In genomic region chr5:106710085-106710409, GRCm38 (mm10) we compare ENCODE assay signal across 17 mouse cellular contexts. TPM values are rescaled to one million over a fixed set of nuclear protein-coding genes. Genes with fewer than 3 reads are reported as not detected.
DNase-seq lines count a peak whose midpoint lies in the region; ATAC-seq and TF ChIP-seq lines count a peak whose summit lies in the region.
"Had no signal": no experiment of that assay in that cellular context is flagged by ENCODE, and none has a peak within 500 bp of the region (broad histone marks: within the 10 kb centered on the region; RNA-seq: fewer than 3 reads in every experiment).

No protein-coding gene starts in this region.

- no peaks in the 10 kb centered on the region for H3K9me3 ChIP-seq in heart, embryonic 13.5 days
- no peaks in the 10 kb centered on the region for H3K9me3 ChIP-seq in midbrain, embryonic 10.5 days (replicated peaks)
- H3K9me3 ChIP-seq in midbrain, embryonic 15.5 days: no peaks in the 10 kb centered on the region
- H3K9me3 ChIP-seq in intestine, postnatal 0 days (ENCODE audit: control insufficient read depth): no peaks in the 10 kb centered on the region
- no peaks in the 10 kb centered on the region for H3K9me3 ChIP-seq in stomach, embryonic 15.5 days
- no peaks in the 10 kb centered on the region for H3K9me3 ChIP-seq in hindbrain, embryonic 11.5 days (ENCODE audit: control insufficient read depth, low read length)
- H3K9me3 ChIP-seq: embryonic facial prominence, embryonic 15.5 days; hindbrain, embryonic 15.5 days; limb, embryonic 15.5 days; midbrain, embryonic 12.5 days had no signal

- WGBS in heart, embryonic 13.5 days: 18% methylated on average over 2 of the region's 2 CpGs
- WGBS in midbrain, embryonic 10.5 days: 50% methylated on average over 2 of the region's 2 CpGs
- WGBS in midbrain, embryonic 15.5 days: 53% methylated on average over 2 of the region's 2 CpGs
- WGBS in intestine, postnatal 0 days: 37% methylated on average over 2 of the region's 2 CpGs
- 26% methylated on average over 2 of the region's 2 CpGs for WGBS in stomach, embryonic 15.5 days
- 56% methylated on average over 2 of the region's 2 CpGs for WGBS in hindbrain, embryonic 11.5 days

- TF ChIP-seq CTCF in intestine, postnatal 0 days (IDR thresholded peaks at IDR 0.05; ENCODE audit: low read depth): no peak

- H3K4me1 ChIP-seq in heart, embryonic 13.5 days: peaks cover 37% of the 10 kb centered on the region
- peaks cover 13% of the 10 kb centered on the region for H3K4me1 ChIP-seq in midbrain, embryonic 10.5 days
- peaks cover 3% of the 10 kb centered on the region; the same call in 1 of the 2 replicates for H3K4me1 ChIP-seq in midbrain, embryonic 15.5 days
- no peaks in the 10 kb centered on the region for H3K4me1 ChIP-seq in intestine, postnatal 0 days (replicated peaks; ENCODE audit: control insufficient read depth, insufficient read depth, low read length)
- H3K4me1 ChIP-seq in stomach, embryonic 15.5 days: peaks cover 8% of the 10 kb centered on the region; the same call in 1 of the 2 replicates
- no peaks in the 10 kb centered on the region for H3K4me1 ChIP-seq in hindbrain, embryonic 11.5 days (replicated peaks; ENCODE audit: control insufficient read depth, insufficient read depth, low read length)

- peak overlapping the region; percentile 48; the same call in 1 of the 2 replicates for H3K9ac ChIP-seq in heart, embryonic 13.5 days
- no peak overlapping the region for H3K9ac ChIP-seq in midbrain, embryonic 15.5 days
- H3K9ac ChIP-seq in intestine, postnatal 0 days (ENCODE audit: low read depth, low read length): no peak overlapping the region
- no peak overlapping the region for H3K9ac ChIP-seq in stomach, embryonic 15.5 days
- H3K9ac ChIP-seq in hindbrain, embryonic 11.5 days (ENCODE audit: low read depth, low read length): no peak overlapping the region
- H3K9ac ChIP-seq: embryonic facial prominence, embryonic 15.5 days; forebrain, postnatal 0 days; hindbrain, embryonic 15.5 days; limb, embryonic 15.5 days; midbrain, embryonic 12.5 days had no signal

- H3K4me3 ChIP-seq in heart, embryonic 13.5 days: peak overlapping the region; percentile 18
- H3K4me3 ChIP-seq in midbrain, embryonic 10.5 days: no peak overlapping the region
- H3K4me3 ChIP-seq in midbrain, embryonic 15.5 days: no peak overlapping the region
- no peak overlapping the region for H3K4me3 ChIP-seq in intestine, postnatal 0 days (ENCODE audit: low read depth, low read length)
- H3K4me3 ChIP-seq in stomach, embryonic 15.5 days (replicated peaks): no peak overlapping the region
- H3K4me3 ChIP-seq in hindbrain, embryonic 11.5 days (ENCODE audit: low read depth, low read length): no peak overlapping the region
- H3K4me3 ChIP-seq: embryonic facial prominence, embryonic 15.5 days; hindbrain, embryonic 15.5 days; limb, embryonic 15.5 days; midbrain, embryonic 12.5 days had no signal

- H3K27ac ChIP-seq in heart, embryonic 13.5 days (replicated peaks): peak overlapping the region; percentile 71
- 0 out of 2 replicates have a peak overlapping the region, but pooled peaks have one; percentile 17 for H3K27ac ChIP-seq in midbrain, embryonic 10.5 days (replicated peaks)
- H3K27ac ChIP-seq in midbrain, embryonic 15.5 days: no peak overlapping the region
- H3K27ac ChIP-seq in intestine, postnatal 0 days (ENCODE audit: low read depth, low read length): no peak overlapping the region
- no peak overlapping the region for H3K27ac ChIP-seq in stomach, embryonic 15.5 days
- H3K27ac ChIP-seq in hindbrain, embryonic 11.5 days (ENCODE audit: low read depth, low read length): no peak overlapping the region
- H3K27ac ChIP-seq: embryonic facial prominence, embryonic 15.5 days; hindbrain, embryonic 15.5 days; midbrain, embryonic 12.5 days had no signal

- DNase-seq in heart, postnatal 14 days: no peak
- DNase-seq in midbrain, embryonic 10.5 days (ENCODE audit: low spot score): no peak
- DNase-seq in hindbrain, embryonic 11.5 days (ENCODE audit: low spot score): no peak
- no peak for DNase-seq in cerebellum, adult 8-10 months
- DNase-seq: cerebellum, adult 11 months; forebrain, postnatal 0 days; gastrocnemius, postnatal 14 days; kidney, adult 8-10 months; thymus, postnatal 25 days had no signal

- no peaks in the 10 kb centered on the region for H3K27me3 ChIP-seq in heart, embryonic 13.5 days (replicated peaks)
- H3K27me3 ChIP-seq in midbrain, embryonic 10.5 days (ENCODE audit: low read depth, poor library complexity, severe bottlenecking): no peaks in the 10 kb centered on the region
- H3K27me3 ChIP-seq in midbrain, embryonic 15.5 days (replicated peaks): no peaks in the 10 kb centered on the region
- H3K27me3 ChIP-seq in intestine, postnatal 0 days (replicated peaks; ENCODE audit: control insufficient read depth, insufficient read depth, low read length): no peaks in the 10 kb centered on the region
- H3K27me3 ChIP-seq in stomach, embryonic 15.5 days (replicated peaks): no peaks in the 10 kb centered on the region
- no peaks in the 10 kb centered on the region for H3K27me3 ChIP-seq in hindbrain, embryonic 11.5 days (ENCODE audit: control insufficient read depth, insufficient read depth, low read length)
- H3K27me3 ChIP-seq: embryonic facial prominence, embryonic 15.5 days; hindbrain, embryonic 15.5 days; limb, embryonic 15.5 days had no signal

- peak overlapping the region; percentile 58 for H3K4me2 ChIP-seq in heart, embryonic 13.5 days
- no peak overlapping the region for H3K4me2 ChIP-seq in midbrain, embryonic 15.5 days
- peak overlapping the region; percentile 45 for H3K4me2 ChIP-seq in intestine, postnatal 0 days (replicated peaks; ENCODE audit: low read depth)
- H3K4me2 ChIP-seq in stomach, embryonic 15.5 days: peak overlapping the region; percentile 27; the same call in 1 of the 2 replicates
- H3K4me2 ChIP-seq in hindbrain, embryonic 11.5 days (replicated peaks; ENCODE audit: low read depth, low read length): no peak overlapping the region
- H3K4me2 ChIP-seq: embryonic facial prominence, embryonic 15.5 days; hindbrain, embryonic 15.5 days; limb, embryonic 15.5 days; midbrain, embryonic 12.5 days had no signal

- no peaks in the 10 kb centered on the region for H3K36me3 ChIP-seq in heart, embryonic 13.5 days
- no peaks in the 10 kb centered on the region for H3K36me3 ChIP-seq in midbrain, embryonic 10.5 days
- H3K36me3 ChIP-seq in midbrain, embryonic 15.5 days (replicated peaks): no peaks in the 10 kb centered on the region
- H3K36me3 ChIP-seq in intestine, postnatal 0 days (ENCODE audit: control insufficient read depth, insufficient read depth): no peaks in the 10 kb centered on the region
- no peaks in the 10 kb centered on the region for H3K36me3 ChIP-seq in stomach, embryonic 15.5 days
- H3K36me3 ChIP-seq in hindbrain, embryonic 11.5 days (ENCODE audit: control insufficient read depth, insufficient read depth, low read length): no peaks in the 10 kb centered on the region
- H3K36me3 ChIP-seq: embryonic facial prominence, embryonic 15.5 days; hindbrain, embryonic 15.5 days; limb, embryonic 15.5 days; midbrain, embryonic 12.5 days had no signal

- ATAC-seq in heart, embryonic 13.5 days (ENCODE audit: extremely low read depth, insufficient number of reproducible peaks, low FRiP score, low TSS enrichment): no peak
- no peak for ATAC-seq in midbrain, embryonic 15.5 days (replicated peaks)
- ATAC-seq in intestine, postnatal 0 days: no peak
- ATAC-seq in stomach, embryonic 15.5 days (ENCODE audit: insufficient read depth, low FRiP score, low read depth): no peak
- ATAC-seq in hindbrain, embryonic 11.5 days (ENCODE audit: low FRiP score): no peak
- ATAC-seq: forebrain, postnatal 0 days had no signal

- intact Hi-C loops in heart, postnatal 14 days (cut with DNase I): no loop called here

RNA-seq across cellular contexts. Expression of gene Zfp644, which starts 13.0 kb away (rescaled TPM):
- polyA plus RNA-seq in heart, embryonic 13.5 days (2015; fragmentation: Nextera tagmentation; extraction: Ambion mirVana): 38.5 and 48.7 TPM in 2 replicates
- total RNA-seq in heart, postnatal 14 days (2021): 10 to 100 TPM; 66.0 to 70.4 TPM
- polyA plus RNA-seq in midbrain, embryonic 10.5 days (2016; fragmentation: Nextera tagmentation; extraction: Ambion mirVana): 59.0 and 63.0 TPM in 2 replicates
- 68.1 and 69.6 TPM in 2 replicates for polyA plus RNA-seq in midbrain, embryonic 15.5 days (2015; fragmentation: Nextera tagmentation; extraction: Ambion mirVana)
- 34.9 and 39.7 TPM in 2 replicates for polyA plus RNA-seq in intestine, postnatal 0 days (2015; fragmentation: Nextera tagmentation; extraction: Ambion mirVana)
- polyA plus RNA-seq in stomach, embryonic 15.5 days (2015; fragmentation: Nextera tagmentation; extraction: Ambion mirVana): 51.9 and 54.2 TPM in 2 replicates
- 86.4 and 119 TPM in 2 replicates for polyA plus RNA-seq in hindbrain, embryonic 11.5 days (2014; fragmentation: Nextera tagmentation; extraction: Ambion mirVana)

Comparison
In these comparisons a context has a peak if more than half of its experiments do, and no peak if none do; other contexts are left out.
1. H3K27ac ChIP-seq: peak in heart, embryonic 13.5 days (single experiment) and midbrain, embryonic 10.5 days (single experiment); none in midbrain, embryonic 15.5 days (single experiment), intestine, postnatal 0 days (single experiment), stomach, embryonic 15.5 days (single experiment) and hindbrain, embryonic 11.5 days (single experiment).
2. H3K4me2 ChIP-seq: peak in heart, embryonic 13.5 days (single experiment), intestine, postnatal 0 days (single experiment) and stomach, embryonic 15.5 days (single experiment); none in midbrain, embryonic 15.5 days (single experiment) and hindbrain, embryonic 11.5 days (single experiment).